Mouse (Mus musculus) large intestine, adult 2 months (tissue): Measurements from ENCODE around the gene Kif24. TPM values are rescaled to one million over a fixed set of nuclear protein-coding genes. Genes with fewer than 3 reads are reported as not detected.
"Not testable (repeated sequence)": the region's sequence is repeated elsewhere in the genome, so short reads cannot be mapped to it uniquely, and the experiment has no call there.

ENCODE experiments used
- DNase-seq: peaks from one replicate; pipeline ENCODE4 v3.0.0-alpha.2; 2012; ENCODE audit warnings: low read depth, low spot score
- WGBS: fragments of 180-500 bp; shearing (Covaris S2); methylation state at CpG from one replicate; pipeline ENCODE4 v1.1.7; 2018; 5-methylcytosine and 5-hydroxymethylcytosine counted together
- polyA plus RNA-seq: library from polyadenylated mRNA; depleted of rRNA; stranded (reverse); fragments of >200 nt; gene quantifications from 2 replicates; pipeline ENCODE4 v1.2.3, GENCODE M21; 2012

Gene Kif24
- polyA plus RNA-seq, 1 experiment = 2.1 TPM

DNA sequence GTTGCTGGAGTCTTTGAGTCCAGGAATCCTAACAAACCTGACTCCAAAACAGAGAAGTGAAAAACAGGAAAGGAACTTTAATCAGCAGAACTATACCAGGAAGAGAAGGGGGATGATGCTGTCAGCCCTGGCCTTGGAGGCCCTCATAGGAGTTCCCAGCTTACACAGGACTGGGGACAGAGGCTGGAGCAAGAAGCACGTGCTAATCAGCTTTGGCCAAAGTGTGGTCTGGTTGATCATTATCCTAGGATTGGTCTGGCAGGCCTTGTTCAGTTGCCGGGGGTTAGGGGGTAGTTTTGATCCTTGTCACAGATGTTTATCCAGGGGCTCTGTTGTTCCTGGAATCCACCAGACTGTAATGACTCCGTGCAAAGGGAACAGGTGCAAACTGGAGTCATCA is 29.7 kb upstream of the Kif24 start:
- 23% methylated on average over 3 of the region's 3 CpGs for WGBS
- DNase-seq = no peak

GRCm38 (mm10) chr4:41493464-41494116 is 28.9 kb upstream of the Kif24 start:
- WGBS = 36% methylated on average over 3 of the region's 3 CpGs
- DNase-seq = no peak

DNA sequence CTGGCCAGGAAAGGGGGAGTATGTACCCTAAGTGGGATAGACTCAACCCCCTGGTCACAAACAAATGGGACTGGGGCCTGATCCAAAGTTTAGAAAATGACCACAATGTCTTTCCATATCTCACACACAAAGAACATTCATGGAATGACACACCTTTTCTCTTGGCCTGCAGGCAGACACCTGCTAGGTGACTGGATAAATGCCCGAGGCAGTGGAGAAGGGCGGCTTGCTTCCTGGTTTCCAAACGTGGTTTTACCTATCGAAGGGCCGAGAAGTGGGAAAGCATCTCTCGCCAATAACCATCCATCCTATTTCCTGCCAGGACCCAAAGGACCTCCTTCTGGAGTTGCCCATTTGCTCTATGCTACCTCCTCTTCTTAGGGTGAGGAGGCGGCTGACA is 28.3 kb upstream of the Kif24 start:
- WGBS = 40% methylated on average over 7 of the region's 7 CpGs
- DNase-seq = no peak

DNA sequence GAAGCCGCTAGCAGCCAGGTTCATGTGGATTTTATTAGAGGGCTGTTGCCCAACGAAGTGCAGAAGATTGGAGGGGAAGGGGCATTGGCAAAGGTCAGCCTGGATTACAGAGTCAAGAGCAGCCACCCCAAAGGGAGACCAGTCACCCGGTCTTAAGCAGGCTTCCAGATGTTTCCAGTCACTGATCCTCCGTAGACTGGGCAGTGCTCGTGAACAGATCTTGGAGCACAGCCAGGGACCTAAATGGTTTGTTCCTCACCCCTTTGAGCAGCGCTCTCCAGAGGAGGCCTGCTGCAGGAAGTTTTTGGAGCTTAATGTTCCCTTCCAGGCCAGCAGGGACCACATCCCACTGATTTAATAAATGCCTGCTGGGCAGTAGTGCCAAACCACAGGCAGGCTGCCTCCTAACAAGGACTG is 16.9 kb upstream of the Kif24 start:
- DNase-seq = no peak
- WGBS = 49% methylated on average over 6 of the region's 6 CpGs

- no peak for DNase-seq
- WGBS = 75% methylated on average over 8 of the region's 8 CpGs
Observed at GRCm38 (mm10) chr4:41480254-41480653, 15.6 kb upstream of the Kif24 start.

GRCm38 (mm10) chr4:41479456-41479804 is 14.7 kb upstream of the Kif24 start:
- 62% methylated on average over 1 of the region's 1 CpGs for WGBS
- no peak for DNase-seq

- no peak for DNase-seq
- WGBS = 80% methylated on average over 4 of the region's 4 CpGs
Observed at GRCm38 (mm10) chr4:41478751-41479455, 14.2 kb upstream of the Kif24 start.

- DNase-seq = no peak
- 84% methylated on average over 9 of the region's 9 CpGs for WGBS
Observed at GRCm38 (mm10) chr4:41477648-41478160, 13.0 kb upstream of the Kif24 start.

DNA sequence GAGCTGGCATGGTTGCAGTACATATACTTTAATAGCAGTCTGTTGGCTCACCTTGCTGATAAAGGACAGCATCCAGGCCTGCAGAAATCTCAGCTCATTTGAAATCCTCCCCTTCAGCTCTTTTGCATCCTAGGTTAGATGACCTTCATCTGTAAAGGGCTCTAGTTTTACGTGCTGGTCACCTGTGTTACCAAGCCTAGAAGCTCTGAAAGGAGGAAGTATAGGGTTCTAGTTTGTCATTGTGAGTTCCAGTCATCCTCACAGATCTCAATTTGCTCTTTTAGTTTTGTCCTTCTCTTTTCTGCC is 6.7 kb upstream of the Kif24 start:
- WGBS = 82% methylated on average over 1 of the region's 1 CpGs
- no peak for DNase-seq

DNA sequence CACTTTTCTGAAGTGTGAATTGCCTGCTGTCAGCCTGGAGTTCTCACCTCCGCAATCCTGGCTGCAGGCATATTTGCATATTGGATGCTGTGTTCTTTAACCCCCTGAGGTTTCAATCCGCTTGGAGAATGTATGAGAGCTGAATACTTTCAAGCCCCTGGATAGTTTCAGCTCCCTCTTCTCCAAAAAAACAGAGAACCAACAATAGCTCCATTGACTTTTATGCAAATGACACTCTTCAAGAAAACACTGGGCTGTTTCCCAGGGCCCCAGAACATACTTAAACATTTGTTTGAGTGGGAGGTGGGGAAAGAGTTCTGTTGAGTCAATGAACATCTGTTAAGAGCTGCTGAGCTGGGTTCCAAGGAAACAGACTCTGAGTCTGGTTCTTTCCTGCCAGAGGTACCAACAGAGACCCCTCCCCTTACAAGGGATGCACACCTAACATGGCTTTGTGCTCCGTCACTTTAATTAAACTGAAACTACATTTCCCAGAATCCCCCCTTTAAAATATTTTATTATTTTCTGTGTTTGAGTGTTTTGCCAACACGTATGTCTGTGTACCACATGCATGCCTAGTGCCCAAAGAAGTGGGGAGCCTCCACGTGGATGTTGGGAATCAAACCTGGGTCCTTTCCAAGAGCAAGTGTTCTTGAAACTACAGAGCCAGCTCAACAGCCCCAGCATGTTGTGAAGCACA is 6.1 kb upstream of the Kif24 start:
- WGBS = 69% methylated on average over 5 of the region's 5 CpGs
- no peak for DNase-seq

- 81% methylated on average over 7 of the region's 7 CpGs for WGBS
- DNase-seq = no peak
Observed at GRCm38 (mm10) chr4:41470051-41470683, 5.5 kb upstream of the Kif24 start.

- DNase-seq = no peak
- WGBS = 79% methylated on average over 10 of the region's 10 CpGs
Observed at GRCm38 (mm10) chr4:41469199-41469598, 4.5 kb upstream of the Kif24 start.

DNA sequence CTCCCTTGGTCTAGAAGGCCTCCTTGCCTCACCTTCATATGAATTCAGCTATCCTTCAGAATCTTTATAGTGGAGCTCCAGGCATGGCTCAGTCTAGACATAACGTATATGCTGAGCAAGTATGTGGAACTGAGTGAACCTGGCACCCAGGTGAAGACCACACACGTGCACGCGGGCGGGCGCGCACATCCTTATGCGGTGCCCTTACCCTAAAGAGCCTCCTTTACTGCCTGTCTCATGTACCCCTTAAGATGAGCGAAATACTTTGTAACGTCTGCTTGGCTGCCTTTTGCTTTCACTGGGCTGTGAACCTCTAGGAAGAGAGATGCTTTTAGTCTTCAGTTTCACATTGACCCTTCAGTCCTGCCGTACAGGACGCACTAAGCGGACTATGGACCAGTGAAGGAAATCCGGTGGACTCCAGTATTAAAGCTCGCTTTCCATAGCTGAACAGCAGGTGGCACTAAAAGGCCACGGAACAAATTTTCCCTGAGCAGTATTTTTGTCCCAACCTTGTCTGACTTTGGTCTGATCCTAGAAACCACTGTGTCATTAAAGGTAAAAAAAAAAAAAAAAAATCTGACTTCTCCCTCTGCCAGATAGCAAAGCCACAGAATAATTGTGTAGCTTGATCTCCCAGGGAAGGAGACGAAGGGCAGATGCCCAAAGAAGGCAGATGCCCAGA is 3.9 kb upstream of the Kif24 start:
- 50% methylated on average over 17 of the region's 17 CpGs for WGBS
- peak; percentile 36 for DNase-seq

DNA sequence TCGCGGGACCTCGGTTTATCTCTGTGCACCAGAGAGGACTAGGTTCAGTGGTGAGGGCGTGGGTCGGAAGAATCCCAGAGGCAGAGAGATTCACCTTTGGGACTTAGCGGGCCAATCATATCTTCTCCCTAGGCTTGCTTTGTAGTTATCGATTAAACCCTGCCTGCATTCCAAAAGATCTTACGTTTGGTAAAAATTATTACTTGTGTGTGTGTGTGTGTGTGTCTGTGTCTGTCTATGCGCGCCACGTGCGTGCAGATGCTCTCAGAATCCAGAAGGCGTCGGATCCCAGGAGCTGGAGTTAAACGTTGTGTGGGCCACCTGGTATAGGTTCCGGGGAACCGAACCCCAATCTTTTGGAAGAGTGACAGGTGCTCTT is 589 bp upstream of the Kif24 start:
- DNase-seq = peak; percentile 14
- 4% methylated on average over 17 of the region's 17 CpGs for WGBS

- 27% methylated on average over 3 of the region's 3 CpGs for WGBS
- not testable (repeated sequence) for DNase-seq
Observed at GRCm38 (mm10) chr4:41463051-41463738, 1.5 kb downstream of the Kif24 start.

GRCm38 (mm10) chr4:41460690-41461089 is 4.0 kb downstream of the Kif24 start:
- no peak for DNase-seq
- 97% methylated on average over 1 of the region's 1 CpGs for WGBS

- DNase-seq = no peak
- WGBS = 99% methylated on average over 3 of the region's 3 CpGs
Observed at GRCm38 (mm10) chr4:41447595-41447994, 17.1 kb downstream of the Kif24 start.

DNA sequence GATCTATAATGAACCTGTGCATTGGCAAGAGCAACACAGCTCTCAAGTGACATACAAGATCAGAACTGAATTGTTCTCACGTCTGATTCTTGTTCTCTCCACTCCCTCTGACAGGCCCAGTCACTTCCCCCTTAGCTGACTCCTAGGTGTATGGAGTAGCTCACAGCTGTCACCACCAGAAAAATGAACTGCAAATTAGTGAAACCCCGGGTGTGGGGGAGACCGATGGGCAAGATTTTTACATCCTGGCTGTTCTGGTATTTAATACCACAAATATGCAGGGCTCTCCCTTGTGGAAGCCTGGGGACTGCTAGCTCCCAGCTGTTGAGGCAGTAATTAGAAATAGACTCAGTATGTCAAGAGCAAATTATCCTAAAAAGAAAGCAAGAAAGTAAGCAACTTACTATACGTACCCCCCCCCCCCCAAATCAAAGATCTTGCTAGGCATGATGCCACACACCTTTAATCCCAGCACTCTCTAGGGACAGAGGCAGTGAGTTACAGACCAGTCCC is 21.8 kb downstream of the Kif24 start:
- WGBS = 78% methylated on average over 4 of the region's 4 CpGs
- no peak for DNase-seq

DNA sequence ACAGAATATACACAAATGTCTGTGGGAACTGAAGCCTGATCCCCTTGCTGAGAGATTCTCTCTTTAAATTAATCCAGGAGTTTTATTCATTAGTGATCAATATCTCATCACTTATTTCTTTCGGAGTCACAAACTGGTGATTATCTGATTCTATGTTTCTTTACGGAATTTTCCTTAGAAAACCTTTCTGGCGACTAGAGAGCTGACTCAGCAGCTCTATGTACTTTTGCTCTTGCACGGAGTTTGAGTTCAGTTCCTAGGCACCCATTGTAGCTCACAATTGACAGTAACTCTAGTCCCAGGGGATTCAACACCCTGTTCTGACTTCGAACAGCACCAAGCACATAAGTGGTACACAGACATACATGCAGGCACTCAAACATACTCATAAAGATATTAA is 25.8 kb downstream of the Kif24 start:
- 91% methylated on average over 5 of the region's 5 CpGs for WGBS
- no peak for DNase-seq
